Mouse (Mus musculus): ENCODE data around the gene Tmem132c.

DNA sequence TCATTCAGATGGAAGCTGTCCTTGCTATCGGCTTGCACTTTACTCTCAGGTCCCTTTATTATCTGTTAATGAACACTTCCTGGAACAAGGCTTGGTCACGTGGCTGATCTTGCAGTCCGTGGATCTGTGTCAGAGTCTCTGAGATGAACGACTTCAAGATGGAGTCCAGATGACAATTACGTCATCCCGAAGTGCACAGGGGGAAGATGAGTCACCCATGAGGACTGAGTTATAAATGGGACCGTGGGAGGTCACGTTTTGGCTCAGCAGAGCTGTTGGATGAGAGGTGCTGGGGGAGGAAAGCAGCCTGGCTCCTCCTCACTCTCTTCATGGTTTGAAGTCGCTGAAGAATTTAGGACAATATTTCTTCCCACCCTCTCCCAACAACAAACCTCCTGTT lies 132.6 kb downstream of the Tmem132c start:
- TF ChIP-seq CTCF (IDR thresholded peaks at IDR 0.05; ENCODE audit: insufficient read depth, low read depth, low read length) = no peak
- no peak for TF ChIP-seq POLR2A (IDR thresholded peaks at IDR 0.05; ENCODE audit: insufficient read depth, low read depth, low read length)

Measured in olfactory bulb, adult 2 months (tissue).